Mouse (Mus musculus): ENCODE data around the gene Lrrc4. TPM values are rescaled to one million over a fixed set of nuclear protein-coding genes. Genes with fewer than 3 reads are reported as not detected.
A peak's percentile ranks its signal among the peaks of the same experiment; 100 is the strongest.

The Lrrc4 gene
- polyA plus RNA-seq, 1 experiment from 2014 or later, result 7.5 TPM

- Histone ChIP-seq H3K4me3 (replicated peaks; ENCODE audit: low read depth, low read length) (no peak overlapping the region), H3K4me1 (ENCODE audit: control insufficient read depth, insufficient read depth, low read length) (peaks cover 11% of the 10 kb centered on the region; the same call in 1 of the 2 replicates), H3K9ac (replicated peaks; ENCODE audit: low read length) (no peak overlapping the region), H3K27me3 (ENCODE audit: control insufficient read depth, insufficient read depth, low read length) (no peaks in the 10 kb centered on the region), H3K27ac (replicated peaks; ENCODE audit: low read depth, low read length) (no peak overlapping the region), H3K4me2 (ENCODE audit: low read length) (no peak overlapping the region), H3K36me3 (ENCODE audit: control insufficient read depth, insufficient read depth, low read length) (0 out of 2 replicates have a peak, but pooled peaks cover 4% of the 10 kb centered on the region), H3K9me3 (ENCODE audit: control insufficient read depth, low read length) (no peaks in the 10 kb centered on the region)
- WGBS, result 81% methylated on average over 12 of the region's 12 CpGs
- DNase-seq (no peak), ATAC-seq (ENCODE audit: low FRiP score, low TSS enrichment) (no peak)
Measured at GRCm38 (mm10) chr6:28706976-28707592, 124.5 kb downstream of the Lrrc4 start.

GRCm38 (mm10) chr6:28706108-28706975, 125.2 kb downstream of the Lrrc4 start:
- Histone ChIP-seq H3K4me3 (replicated peaks; ENCODE audit: low read depth, low read length) (no peak overlapping the region), H3K36me3 (ENCODE audit: control insufficient read depth, insufficient read depth, low read length) (0 out of 2 replicates have a peak, but pooled peaks cover 4% of the 10 kb centered on the region), H3K27me3 (ENCODE audit: control insufficient read depth, insufficient read depth, low read length) (no peaks in the 10 kb centered on the region), H3K9me3 (ENCODE audit: control insufficient read depth, low read length) (no peaks in the 10 kb centered on the region), H3K4me1 (ENCODE audit: control insufficient read depth, insufficient read depth, low read length) (peaks cover 11% of the 10 kb centered on the region; the same call in 1 of the 2 replicates), H3K27ac (replicated peaks; ENCODE audit: low read depth, low read length) (no peak overlapping the region), H3K9ac (replicated peaks; ENCODE audit: low read length) (no peak overlapping the region), H3K4me2 (ENCODE audit: low read length) (no peak overlapping the region)
- 84% methylated on average over 8 of the region's 8 CpGs for WGBS
- no peak for DNase-seq
- no peak for ATAC-seq (ENCODE audit: low FRiP score, low TSS enrichment)

- Histone ChIP-seq H3K27ac (replicated peaks; ENCODE audit: low read depth, low read length) (peak overlapping the region; percentile 33; the same call in 1 of the 2 replicates), H3K27me3 (ENCODE audit: control insufficient read depth, insufficient read depth, low read length) (no peaks in the 10 kb centered on the region), H3K9me3 (ENCODE audit: control insufficient read depth, low read length) (no peaks in the 10 kb centered on the region), H3K9ac (replicated peaks; ENCODE audit: low read length) (no peak overlapping the region), H3K36me3 (ENCODE audit: control insufficient read depth, insufficient read depth, low read length) (0 out of 2 replicates have a peak, but pooled peaks cover 4% of the 10 kb centered on the region), H3K4me3 (replicated peaks; ENCODE audit: low read depth, low read length) (no peak overlapping the region), H3K4me1 (ENCODE audit: control insufficient read depth, insufficient read depth, low read length) (peaks cover 11% of the 10 kb centered on the region; the same call in 1 of the 2 replicates), H3K4me2 (ENCODE audit: low read length) (no peak overlapping the region)
- ATAC-seq (ENCODE audit: low FRiP score, low TSS enrichment) (no peak), DNase-seq (no peak)
- 60% methylated on average over 6 of the region's 6 CpGs for WGBS
Measured at GRCm38 (mm10) chr6:28705384-28706107, 126.0 kb downstream of the Lrrc4 start.

DNA sequence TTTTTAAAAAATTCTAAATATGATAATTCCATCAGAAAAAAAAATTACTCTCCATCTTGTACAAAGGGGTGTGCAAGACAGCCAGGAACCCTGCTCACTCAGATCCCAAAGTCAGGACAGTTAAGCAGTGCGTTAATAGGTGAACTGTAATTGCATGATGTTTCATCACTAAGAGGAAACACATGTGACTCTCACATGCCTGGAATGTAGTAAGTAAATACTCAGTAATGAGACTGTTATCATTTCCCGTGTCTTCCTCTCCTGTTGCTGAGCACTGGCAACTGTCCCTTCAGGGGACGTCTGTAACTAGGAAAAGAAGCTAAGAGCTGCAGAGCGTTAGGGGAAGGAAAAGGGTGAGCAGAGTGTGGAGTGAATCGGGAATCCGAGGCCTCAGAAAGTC, 126.9 kb downstream of the Lrrc4 start:
- WGBS, result 58% methylated on average over 6 of the region's 6 CpGs
- 0 out of 2 replicates have a peak overlapping the region, but pooled peaks have one; percentile 33 for H3K27ac ChIP-seq (replicated peaks; ENCODE audit: low read depth, low read length)
- H3K4me1 ChIP-seq (ENCODE audit: control insufficient read depth, insufficient read depth, low read length), result peaks cover 6% of the 10 kb centered on the region; the same call in 1 of the 2 replicates

DNA sequence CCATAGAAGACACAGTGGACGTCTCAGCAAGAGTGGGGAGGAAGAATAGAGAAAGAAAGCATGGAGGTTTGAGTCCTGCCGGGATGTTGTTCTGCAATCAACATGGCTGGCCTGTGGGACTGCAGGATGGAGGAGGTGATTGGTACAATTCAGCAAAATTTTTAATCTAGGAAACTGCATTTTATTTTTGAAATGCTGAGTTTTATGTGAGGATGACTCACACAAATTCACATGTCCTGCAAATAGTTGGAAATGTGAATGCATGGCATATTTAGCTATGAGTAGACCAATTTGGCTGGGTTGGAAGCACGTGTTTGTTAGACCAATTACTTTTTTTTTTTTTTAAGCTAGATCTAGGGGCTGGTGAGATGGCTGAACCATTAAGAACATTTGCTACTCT, 134.3 kb downstream of the Lrrc4 start:
- no peak overlapping the region for H3K4me3 ChIP-seq (replicated peaks; ENCODE audit: low read depth, low read length)
- no peak overlapping the region for H3K27ac ChIP-seq (replicated peaks; ENCODE audit: low read depth, low read length)
- H3K4me2 ChIP-seq (ENCODE audit: low read length), result no peak overlapping the region
- no peaks in the 10 kb centered on the region for H3K9me3 ChIP-seq (ENCODE audit: control insufficient read depth, low read length)
- 89% methylated on average over 3 of the region's 3 CpGs for WGBS
- H3K36me3 ChIP-seq (ENCODE audit: control insufficient read depth, insufficient read depth, low read length), result no peaks in the 10 kb centered on the region
- H3K9ac ChIP-seq (replicated peaks; ENCODE audit: low read length), result no peak overlapping the region
- ATAC-seq (ENCODE audit: low FRiP score, low TSS enrichment) (no peak), DNase-seq (no peak)
- no peaks in the 10 kb centered on the region for H3K4me1 ChIP-seq (ENCODE audit: control insufficient read depth, insufficient read depth, low read length)
- no peaks in the 10 kb centered on the region for H3K27me3 ChIP-seq (ENCODE audit: control insufficient read depth, insufficient read depth, low read length)

More for the DNA sequence above, 126.9 kb downstream of the Lrrc4 start:
- ATAC-seq (ENCODE audit: low FRiP score, low TSS enrichment) (no peak), DNase-seq (no peak)
- Histone ChIP-seq H3K36me3 (ENCODE audit: control insufficient read depth, insufficient read depth, low read length) (0 out of 2 replicates have a peak, but pooled peaks cover 4% of the 10 kb centered on the region), H3K27me3 (ENCODE audit: control insufficient read depth, insufficient read depth, low read length) (no peaks in the 10 kb centered on the region), H3K4me2 (ENCODE audit: low read length) (no peak overlapping the region), H3K9ac (replicated peaks; ENCODE audit: low read length) (no peak overlapping the region), H3K4me3 (replicated peaks; ENCODE audit: low read depth, low read length) (no peak overlapping the region), H3K9me3 (ENCODE audit: control insufficient read depth, low read length) (no peaks in the 10 kb centered on the region)

GRCm38 (mm10) chr6:28692659-28693058, 138.9 kb downstream of the Lrrc4 start:
- DNase-seq, result no peak
- H3K36me3 ChIP-seq (ENCODE audit: control insufficient read depth, insufficient read depth, low read length), result no peaks in the 10 kb centered on the region
- H3K4me1 ChIP-seq (ENCODE audit: control insufficient read depth, insufficient read depth, low read length), result no peaks in the 10 kb centered on the region
- no peaks in the 10 kb centered on the region for H3K9me3 ChIP-seq (ENCODE audit: control insufficient read depth, low read length)
- H3K9ac ChIP-seq (replicated peaks; ENCODE audit: low read length), result no peak overlapping the region
- no peak for ATAC-seq (ENCODE audit: low FRiP score, low TSS enrichment)
- no peak overlapping the region for H3K4me3 ChIP-seq (replicated peaks; ENCODE audit: low read depth, low read length)
- no peak overlapping the region for H3K27ac ChIP-seq (replicated peaks; ENCODE audit: low read depth, low read length)
- H3K4me2 ChIP-seq (ENCODE audit: low read length), result no peak overlapping the region
- no peaks in the 10 kb centered on the region for H3K27me3 ChIP-seq (ENCODE audit: control insufficient read depth, insufficient read depth, low read length)

DNA sequence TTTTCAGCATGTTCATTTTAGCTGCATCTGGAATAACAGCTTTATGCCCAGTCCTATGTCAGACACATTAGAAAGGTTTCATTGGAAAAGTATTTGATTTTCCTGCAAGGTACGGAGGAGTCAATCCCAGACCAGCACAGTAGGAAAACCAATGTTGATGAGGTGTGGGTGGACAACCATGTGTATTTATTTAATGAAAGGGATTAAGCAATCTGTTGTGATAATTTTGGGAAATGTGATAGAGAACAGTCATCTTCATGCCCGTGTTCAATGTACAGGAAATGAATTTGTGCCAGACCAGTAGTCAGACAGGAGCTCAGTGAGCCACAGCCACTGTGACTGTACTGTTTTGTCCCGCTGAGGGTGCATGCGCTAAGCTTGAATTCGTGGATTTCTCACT, 143.8 kb downstream of the Lrrc4 start:
- Histone ChIP-seq H3K4me1 (ENCODE audit: control insufficient read depth, insufficient read depth, low read length) (no peaks in the 10 kb centered on the region), H3K27me3 (ENCODE audit: control insufficient read depth, insufficient read depth, low read length) (no peaks in the 10 kb centered on the region), H3K9ac (replicated peaks; ENCODE audit: low read length) (no peak overlapping the region), H3K36me3 (ENCODE audit: control insufficient read depth, insufficient read depth, low read length) (no peaks in the 10 kb centered on the region), H3K4me2 (ENCODE audit: low read length) (no peak overlapping the region), H3K4me3 (replicated peaks; ENCODE audit: low read depth, low read length) (no peak overlapping the region), H3K27ac (replicated peaks; ENCODE audit: low read depth, low read length) (no peak overlapping the region), H3K9me3 (ENCODE audit: control insufficient read depth, low read length) (no peaks in the 10 kb centered on the region)
- ATAC-seq (ENCODE audit: low FRiP score, low TSS enrichment) (no peak), DNase-seq (no peak)
- WGBS, result 95% methylated on average over 5 of the region's 5 CpGs

- H3K4me2 ChIP-seq (ENCODE audit: low read length), result no peak overlapping the region
- H3K36me3 ChIP-seq (ENCODE audit: control insufficient read depth, insufficient read depth, low read length), result no peaks in the 10 kb centered on the region
- H3K27ac ChIP-seq (replicated peaks; ENCODE audit: low read depth, low read length), result no peak overlapping the region
- H3K9ac ChIP-seq (replicated peaks; ENCODE audit: low read length), result no peak overlapping the region
- DNase-seq (no peak), ATAC-seq (ENCODE audit: low FRiP score, low TSS enrichment) (no peak)
- no peaks in the 10 kb centered on the region for H3K9me3 ChIP-seq (ENCODE audit: control insufficient read depth, low read length)
- no peak overlapping the region for H3K4me3 ChIP-seq (replicated peaks; ENCODE audit: low read depth, low read length)
- 47% methylated on average over 5 of the region's 5 CpGs for WGBS
- H3K27me3 ChIP-seq (ENCODE audit: control insufficient read depth, insufficient read depth, low read length), result no peaks in the 10 kb centered on the region
- H3K4me1 ChIP-seq (ENCODE audit: control insufficient read depth, insufficient read depth, low read length), result no peaks in the 10 kb centered on the region
Measured at GRCm38 (mm10) chr6:28685745-28686144, 145.8 kb downstream of the Lrrc4 start.
